Mouse (Mus musculus) hindbrain, embryonic 11.5 days (tissue): ENCODE results near the gene Ngdn. TPM values are rescaled to one million over a fixed set of nuclear protein-coding genes. Genes with fewer than 3 reads are reported as not detected.

Source experiments
- ATAC-seq: fragments of 200-750 bp; cut with Nextera tagmentation; 2 replicates; pipeline ENCODE4 v1.8.0; 2017; ENCODE audit warnings: mild to moderate bottlenecking, moderate TSS enrichment, moderate library complexity; ENCODE audit not compliant: low FRiP score
- DNase-seq: peaks from one replicate; pipeline ENCODE4 v3.0.0-alpha.2; 2015; ENCODE audit warnings: low spot score
- H3K27ac ChIP-seq: fragments of 300-500 bp; sonication (generic); 2 replicates; pipeline ENCODE4 v1.5.1; 2014; ENCODE audit warnings: mild to moderate bottlenecking, low read depth, low read length
- H3K27me3 ChIP-seq: fragments of 300-500 bp; sonication (generic); 2 replicates; pipeline ENCODE4 v1.6.1; 2014; ENCODE audit warnings: mild to moderate bottlenecking, low read length, moderate library complexity, mixed read lengths; ENCODE audit not compliant: control insufficient read depth, insufficient read depth
- H3K36me3 ChIP-seq: fragments of 300-500 bp; sonication (generic); 2 replicates; pipeline ENCODE4 v1.6.1; 2014; ENCODE audit warnings: mild to moderate bottlenecking, low read length, moderate library complexity, mixed read lengths; ENCODE audit not compliant: control insufficient read depth, insufficient read depth
- H3K4me1 ChIP-seq: fragments of 300-500 bp; sonication (generic); replicated peaks from 2 replicates; pipeline ENCODE4 v1.6.1; 2014; ENCODE audit warnings: low read length, mixed read lengths; ENCODE audit not compliant: control insufficient read depth, insufficient read depth
- H3K4me2 ChIP-seq: fragments of 300-500 bp; sonication (generic); replicated peaks from 2 replicates; pipeline ENCODE4 v1.6.1; 2014; ENCODE audit warnings: mild to moderate bottlenecking, low read depth, low read length
- H3K4me3 ChIP-seq: fragments of 300-500 bp; sonication (generic); 2 replicates; pipeline ENCODE4 v1.5.1; 2014; ENCODE audit warnings: low read depth, low read length
- H3K9ac ChIP-seq: fragments of 300-500 bp; sonication (generic); 2 replicates; pipeline ENCODE4 v1.6.1; 2014; ENCODE audit warnings: low read depth, low read length
- H3K9me3 ChIP-seq: fragments of 300-500 bp; sonication (generic); 2 replicates; pipeline ENCODE4 v1.6.1; 2016; ENCODE audit warnings: low read length; ENCODE audit not compliant: control insufficient read depth
- WGBS: fragments of 180-500 bp; shearing (Covaris S2); extraction: QIAGEN DNeasy Blood & Tissue Kit; methylation state at CpG from one replicate; pipeline ENCODE4 v1.1.7; 2014; 5-methylcytosine and 5-hydroxymethylcytosine counted together
- microRNA counts: library from miRNA; unstranded; fragments of <30 nt; microRNA quantifications from one replicate; lab custom pipeline; 2015
- polyA plus RNA-seq: library from polyadenylated mRNA; unstranded; fragments of >200 nt; fragmentation: Nextera tagmentation; extraction: Ambion mirVana; gene quantifications from 2 replicates; pipeline ENCODE4 v1.2.1, GENCODE M21; 2014

Ngdn gene
- polyA plus RNA-seq, 1 experiment from 2014 or later: 81.5 TPM

GRCm38 (mm10) chr14:55064481-55065370 lies 49.5 kb downstream of the Ngdn start:
- DNase-seq (no peak), ATAC-seq (no peak)
- H3K36me3 ChIP-seq: peaks cover 8% of the 10 kb centered on the region; the same call in 1 of the 2 replicates
- no peak overlapping the region for H3K9ac ChIP-seq
- no peaks in the 10 kb centered on the region for H3K27me3 ChIP-seq
- no peaks in the 10 kb centered on the region for H3K9me3 ChIP-seq
- H3K4me3 ChIP-seq: no peak overlapping the region
- WGBS: 73% methylated on average over 35 of the region's 35 CpGs
- no peak overlapping the region for H3K27ac ChIP-seq
- H3K4me2 ChIP-seq: no peak overlapping the region
- H3K4me1 ChIP-seq: peaks cover 4% of the 10 kb centered on the region; the same call in 1 of the 2 replicates

DNA sequence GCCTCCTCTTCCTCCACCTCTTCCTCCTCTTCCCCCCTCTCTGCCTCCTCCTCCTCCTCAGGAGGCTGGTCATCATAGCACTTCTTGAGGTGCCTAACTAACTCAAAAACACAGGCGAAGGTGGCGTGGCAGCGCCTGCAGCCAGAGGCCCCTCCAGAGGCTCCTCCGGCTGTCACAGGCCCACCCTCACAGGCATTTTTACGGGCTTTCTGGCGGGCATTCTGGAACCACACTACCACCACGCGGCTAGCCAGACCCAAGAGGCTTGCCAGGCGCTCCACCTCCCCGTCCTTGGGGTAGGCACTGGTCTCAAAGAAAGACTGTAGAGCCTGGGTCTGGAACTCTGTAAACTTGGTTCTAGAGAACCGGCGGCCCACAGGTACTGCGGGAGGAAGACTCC lies 50.1 kb downstream of the Ngdn start:
- ATAC-seq: no peak
- WGBS: 88% methylated on average over 13 of the region's 13 CpGs

DNA sequence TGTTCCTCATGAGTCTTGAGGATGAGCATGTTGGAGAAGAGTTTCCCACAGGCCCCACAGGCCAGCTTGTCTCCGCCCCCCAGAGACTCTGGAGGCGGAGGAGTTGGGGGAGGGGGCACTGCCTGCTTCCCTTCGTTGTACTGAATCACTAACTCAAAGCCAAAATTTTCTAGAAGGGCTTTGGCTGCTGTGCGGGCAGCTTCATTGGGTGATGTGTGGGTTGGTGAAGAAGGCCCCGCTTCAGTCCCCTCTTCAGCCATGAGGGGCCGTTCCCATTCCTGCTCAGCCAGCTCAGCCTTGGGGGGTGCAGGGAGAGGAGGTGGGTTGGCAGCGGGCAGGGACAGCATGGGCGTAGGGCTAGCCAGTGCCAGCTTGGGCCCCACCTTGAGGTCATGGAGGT lies 50.8 kb downstream of the Ngdn start:
- Histone ChIP-seq H3K4me3 (no peak overlapping the region), H3K4me1 (peaks cover 4% of the 10 kb centered on the region; the same call in 1 of the 2 replicates), H3K9ac (no peak overlapping the region), H3K9me3 (no peaks in the 10 kb centered on the region), H3K36me3 (peaks cover 8% of the 10 kb centered on the region; the same call in 1 of the 2 replicates), H3K27me3 (no peaks in the 10 kb centered on the region), H3K27ac (no peak overlapping the region), H3K4me2 (no peak overlapping the region)
- DNase-seq (no peak), ATAC-seq (no peak)
- 93% methylated on average over 8 of the region's 8 CpGs for WGBS

More for the DNA sequence above, 50.1 kb downstream of the Ngdn start:
- Histone ChIP-seq H3K27me3 (no peaks in the 10 kb centered on the region), H3K4me1 (peaks cover 4% of the 10 kb centered on the region; the same call in 1 of the 2 replicates), H3K36me3 (peaks cover 8% of the 10 kb centered on the region; the same call in 1 of the 2 replicates), H3K9ac (no peak overlapping the region), H3K4me2 (no peak overlapping the region), H3K27ac (no peak overlapping the region), H3K9me3 (no peaks in the 10 kb centered on the region), H3K4me3 (no peak overlapping the region)
- no peak for DNase-seq

DNA sequence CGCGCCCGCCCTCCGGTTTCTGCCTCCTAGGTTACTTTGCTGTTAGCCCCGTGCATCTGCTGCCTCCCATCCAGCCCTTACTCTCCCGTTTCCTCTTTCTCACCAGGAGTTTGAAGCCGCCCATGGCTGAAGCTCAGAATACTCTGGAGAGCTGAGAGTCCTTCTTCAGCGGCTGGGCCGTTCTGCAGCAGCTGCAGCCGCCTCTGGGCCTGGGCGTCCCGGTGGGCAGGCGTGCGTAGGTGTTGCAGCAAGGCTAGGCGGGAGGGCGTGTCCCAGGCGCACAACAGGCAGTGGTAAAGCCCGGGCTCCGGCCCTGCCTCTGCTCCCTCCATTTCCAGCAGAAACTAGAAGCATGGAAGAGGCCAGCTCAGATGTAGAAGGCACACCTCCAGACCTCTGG lies 56.5 kb downstream of the Ngdn start:
- 26% methylated on average over 19 of the region's 19 CpGs for WGBS
- no peak overlapping the region for H3K27ac ChIP-seq
- no peak overlapping the region for H3K4me3 ChIP-seq
- no peaks in the 10 kb centered on the region for H3K4me1 ChIP-seq
- no peak overlapping the region for H3K9ac ChIP-seq
- no peaks in the 10 kb centered on the region; the same call in 1 of the 2 replicates for H3K36me3 ChIP-seq
- DNase-seq: no peak
- H3K9me3 ChIP-seq: no peaks in the 10 kb centered on the region
- H3K4me2 ChIP-seq: no peak overlapping the region
- no peaks in the 10 kb centered on the region for H3K27me3 ChIP-seq
- ATAC-seq: no peak

MicroRNAs within 50 kb of the gene (microRNA counts, 519-probe panel; counts per million panel counts)
- microRNA mmu-miR-208b (lab: Ali Mortazavi, UCI): not detected

Other genes with a start within 250 kb of the Ngdn start
- 2.8 and 3.3 TPM in 2 replicates for gene Slc7a8, start 233.5 kb upstream of the Ngdn start, polyA plus RNA-seq
- not detected in 2 replicates for gene Rnf212b, start 201.3 kb upstream of the Ngdn start, polyA plus RNA-seq
- gene Homez, start 144.5 kb upstream of the Ngdn start, polyA plus RNA-seq: 11.0 and 14.2 TPM in 2 replicates
- 1.0 and 1.3 TPM in 2 replicates for gene Ppp1r3e, start 137.9 kb upstream of the Ngdn start, polyA plus RNA-seq
- gene Bcl2l2, start 132.1 kb upstream of the Ngdn start, polyA plus RNA-seq: 3.2 and 4.3 TPM in 2 replicates
- not detected in 2 replicates for gene Gm20521, start 132.0 kb upstream of the Ngdn start, polyA plus RNA-seq
- 168 and 173 TPM in 2 replicates for gene Pabpn1, start 123.0 kb upstream of the Ngdn start, polyA plus RNA-seq
- gene Slc22a17, start 102.3 kb upstream of the Ngdn start, polyA plus RNA-seq: 40.2 and 41.0 TPM in 2 replicates
- 20.7 and 22.2 TPM in 2 replicates for gene Efs, start 89.3 kb upstream of the Ngdn start, polyA plus RNA-seq
- 0.47 TPM in 1 of 2 replicates, not detected in the other for gene Il25, start 82.8 kb upstream of the Ngdn start, polyA plus RNA-seq
- gene Cmtm5, start 79.2 kb upstream of the Ngdn start, polyA plus RNA-seq: 1.8 and 4.1 TPM in 2 replicates
- 0.34 and 0.84 TPM in 2 replicates for gene Myh6, start 48.5 kb upstream of the Ngdn start, polyA plus RNA-seq
- gene Gm17428, start 38.5 kb upstream of the Ngdn start, polyA plus RNA-seq: not detected in 2 replicates
- 1.8 and 3.3 TPM in 2 replicates for gene Myh7, start 20.8 kb upstream of the Ngdn start, polyA plus RNA-seq
- gene Zfhx2, start 76.9 kb downstream of the Ngdn start, polyA plus RNA-seq: 16.1 and 20.8 TPM in 2 replicates
- 18.2 and 20.9 TPM in 2 replicates for gene Thtpa, start 79.3 kb downstream of the Ngdn start, polyA plus RNA-seq
- 9.0 and 9.4 TPM in 2 replicates for gene Ap1g2, start 91.1 kb downstream of the Ngdn start, polyA plus RNA-seq
- gene Jph4, start 101.5 kb downstream of the Ngdn start, polyA plus RNA-seq: 2.8 and 3.3 TPM in 2 replicates
- gene Dhrs2, start 206.6 kb downstream of the Ngdn start, polyA plus RNA-seq: not detected in 2 replicates